Mouse (Mus musculus) urinary bladder, adult 2 months (tissue): ENCODE measurements around the gene Tal1. TPM values are rescaled to one million over a fixed set of nuclear protein-coding genes. Genes with fewer than 3 reads are reported as not detected.

Experiments used
- DNase-seq: peaks from one replicate; pipeline ENCODE4 v3.0.0; 2022; ENCODE audit warnings: low spot score
- polyA plus RNA-seq: library from polyadenylated mRNA; depleted of rRNA; stranded (reverse); fragments of >200 nt; gene quantifications from 2 replicates; pipeline ENCODE4 v1.2.3, GENCODE M21; 2012

Gene Tal1
- polyA plus RNA-seq, 1 experiment: 2.2 TPM

GRCm38 (mm10) chr4:115071668-115072067 is 15.4 kb downstream of the Tal1 start:
- DNase-seq: no peak

GRCm38 (mm10) chr4:115074789-115075188 is 18.6 kb downstream of the Tal1 start:
- no peak for DNase-seq

- no peak for DNase-seq
These were observed 19.1 kb downstream of the Tal1 start for GRCm38 (mm10) chr4:115075204-115075915.

- no peak for DNase-seq
These were observed 22.9 kb downstream of the Tal1 start for GRCm38 (mm10) chr4:115078892-115079820.

- DNase-seq: no peak
These were observed 23.7 kb downstream of the Tal1 start for GRCm38 (mm10) chr4:115079821-115080349.

- no peak for DNase-seq
These were observed 26.8 kb downstream of the Tal1 start for GRCm38 (mm10) chr4:115083031-115083430.

- no peak for DNase-seq
These were observed 29.4 kb downstream of the Tal1 start for GRCm38 (mm10) chr4:115085522-115086095.

GRCm38 (mm10) chr4:115086257-115086656 is 30.0 kb downstream of the Tal1 start:
- DNase-seq: no peak

GRCm38 (mm10) chr4:115086763-115087415 is 30.7 kb downstream of the Tal1 start:
- DNase-seq: no peak

GRCm38 (mm10) chr4:115088611-115089338 is 32.5 kb downstream of the Tal1 start, which contains the start of gene Pdzk1ip1:
Gene Pdzk1ip1 (plus strand): TSS chr4:115088708.
- no peak for DNase-seq

GRCm38 (mm10) chr4:115090592-115090991 is 34.4 kb downstream of the Tal1 start:
- DNase-seq: no peak

- no peak for DNase-seq
These were observed 35.6 kb downstream of the Tal1 start for GRCm38 (mm10) chr4:115091806-115092205.

GRCm38 (mm10) chr4:115093331-115093864 is 37.2 kb downstream of the Tal1 start:
- DNase-seq: no peak

GRCm38 (mm10) chr4:115094056-115094455 is 37.8 kb downstream of the Tal1 start:
- no peak for DNase-seq

- peak; percentile 47 for DNase-seq
These were observed 39.6 kb downstream of the Tal1 start for GRCm38 (mm10) chr4:115095671-115096434.

- no peak for DNase-seq
These were observed 40.4 kb downstream of the Tal1 start for GRCm38 (mm10) chr4:115096435-115097145.

- DNase-seq: no peak
These were observed 40.9 kb downstream of the Tal1 start for GRCm38 (mm10) chr4:115097146-115097496.

GRCm38 (mm10) chr4:115101682-115102081 is 45.5 kb downstream of the Tal1 start:
- no peak for DNase-seq

GRCm38 (mm10) chr4:115103510-115103909 is 47.3 kb downstream of the Tal1 start:
- DNase-seq: no peak
